Mouse (Mus musculus): ENCODE data around the gene Cntfr. TPM values are rescaled to one million over a fixed set of nuclear protein-coding genes. Genes with fewer than 3 reads are reported as not detected.

The Cntfr gene
- polyA plus RNA-seq (2012; rRNA removed), result 30.4 and 39.1 TPM in 2 replicates

GRCm38 (mm10) chr4:41696930-41697841 lies at the start of gene Cntfr:
Gene Cntfr, minus strand, starts transcription at chr4:41697089.

DNA sequence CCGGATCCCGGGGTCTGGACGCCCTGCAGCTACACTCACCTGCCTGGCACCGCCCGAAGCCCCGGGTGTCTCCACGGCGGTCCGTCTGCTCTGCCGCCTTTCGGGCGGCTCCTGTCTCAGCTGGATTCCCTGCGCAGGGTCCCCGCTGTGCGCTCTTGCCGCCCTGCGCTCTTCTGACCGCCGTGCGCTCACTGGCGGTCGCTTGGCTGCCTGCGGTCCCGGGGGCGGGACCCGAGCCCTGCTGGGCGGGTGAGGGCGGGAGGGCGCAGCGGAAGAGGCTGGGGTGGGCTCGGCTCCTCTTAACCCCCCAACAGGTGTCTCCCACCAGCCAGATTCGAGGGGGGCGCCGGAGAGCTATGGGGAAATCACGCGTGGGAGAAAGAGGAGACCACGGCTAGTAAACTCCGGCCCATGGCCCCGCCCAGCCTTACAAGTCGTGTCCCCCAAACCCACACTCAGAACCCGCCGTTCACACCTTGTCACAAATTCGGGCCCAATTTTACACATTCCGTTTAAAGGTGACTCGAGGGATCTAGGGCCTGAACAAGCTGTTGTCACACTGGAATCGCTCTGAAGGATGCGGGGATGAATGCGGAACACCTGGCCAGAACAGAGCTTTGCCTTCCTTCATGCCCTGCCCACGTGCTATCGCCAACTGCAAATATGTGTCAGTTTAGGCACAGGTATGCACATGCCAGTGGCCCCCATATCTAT lies 34.3 kb upstream of the Cntfr start, which contains the start of gene Arid3c:
Gene Arid3c, minus strand, starts transcription at position 91 of the 714 bp plus-strand sequence.

DNA sequence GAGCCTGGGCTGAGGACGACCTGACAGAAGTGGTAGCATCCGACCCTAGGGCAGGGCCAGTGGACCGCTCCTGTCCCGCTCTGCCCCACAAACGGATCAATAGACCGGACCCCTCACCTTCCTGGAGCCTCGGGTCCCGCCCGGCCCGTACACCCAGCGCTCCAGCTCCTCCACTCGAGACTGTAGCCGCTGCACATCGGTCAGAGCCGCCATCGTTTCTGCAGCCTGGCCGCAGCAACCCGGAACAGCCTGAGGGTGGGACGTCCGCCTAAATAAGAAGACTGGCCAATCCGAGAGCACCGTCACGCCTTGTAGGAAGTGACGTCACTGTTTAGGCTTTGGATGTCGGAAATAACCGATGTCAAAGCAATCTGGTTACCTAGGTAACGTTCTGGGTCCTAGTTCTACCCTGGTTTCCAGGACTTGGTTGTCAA lies 26.0 kb upstream of the Cntfr start, which contains the start of gene Dctn3:
Gene Dctn3, minus strand, starts transcription at position 253 of the 434 bp plus-strand sequence.

DNA sequence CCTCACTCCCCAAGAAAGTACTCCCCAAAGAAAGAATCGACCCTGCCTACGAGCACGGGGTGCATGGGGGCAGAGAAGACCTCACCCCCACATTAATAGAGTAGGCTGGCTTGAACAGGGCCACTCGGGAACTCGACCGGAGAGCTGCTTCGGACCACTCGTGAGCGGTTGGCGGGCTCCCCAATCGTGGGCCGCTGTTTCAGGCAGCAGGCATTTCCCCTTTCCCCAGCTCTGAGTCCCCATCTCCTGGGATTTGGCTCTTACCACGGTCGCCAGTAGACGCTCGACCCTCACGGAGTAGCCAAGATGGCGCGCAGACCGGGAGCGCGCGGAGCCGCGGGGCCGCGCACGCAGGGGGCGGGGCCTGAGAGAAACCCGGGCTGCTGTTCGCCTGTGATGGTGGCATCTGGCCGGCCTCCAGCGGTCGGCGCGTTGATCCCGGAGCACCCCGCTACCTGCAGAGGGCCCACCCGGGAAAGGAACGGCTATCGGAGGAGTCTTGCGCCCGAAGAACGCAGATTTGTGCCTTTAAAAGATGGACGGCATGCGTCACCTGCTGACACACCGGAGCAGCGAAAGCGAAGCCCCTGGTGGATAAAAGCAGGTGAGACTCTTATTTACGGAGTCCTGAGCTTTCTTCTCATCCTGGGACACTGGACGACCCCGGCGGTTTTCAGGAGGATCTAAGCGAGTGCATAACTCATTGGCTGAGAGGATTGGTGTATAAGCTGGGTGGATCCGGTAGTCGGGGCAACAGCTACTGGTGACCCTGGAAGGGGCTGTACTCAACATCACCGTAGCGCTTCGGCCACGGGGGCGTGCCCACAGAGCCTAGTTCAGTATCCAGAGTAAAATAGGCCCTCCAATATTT lies 16.5 kb upstream of the Cntfr start, which contains the start of gene Rpp25l:
Gene Rpp25l, minus strand, starts transcription at position 338 of the 871 bp plus-strand sequence.

GRCm38 (mm10) chr4:41699783-41700182 lies 2.9 kb upstream of the Cntfr start, which contains the start of gene Il11ra1:
Gene Il11ra1, plus strand, starts transcription at chr4:41699989.

DNA sequence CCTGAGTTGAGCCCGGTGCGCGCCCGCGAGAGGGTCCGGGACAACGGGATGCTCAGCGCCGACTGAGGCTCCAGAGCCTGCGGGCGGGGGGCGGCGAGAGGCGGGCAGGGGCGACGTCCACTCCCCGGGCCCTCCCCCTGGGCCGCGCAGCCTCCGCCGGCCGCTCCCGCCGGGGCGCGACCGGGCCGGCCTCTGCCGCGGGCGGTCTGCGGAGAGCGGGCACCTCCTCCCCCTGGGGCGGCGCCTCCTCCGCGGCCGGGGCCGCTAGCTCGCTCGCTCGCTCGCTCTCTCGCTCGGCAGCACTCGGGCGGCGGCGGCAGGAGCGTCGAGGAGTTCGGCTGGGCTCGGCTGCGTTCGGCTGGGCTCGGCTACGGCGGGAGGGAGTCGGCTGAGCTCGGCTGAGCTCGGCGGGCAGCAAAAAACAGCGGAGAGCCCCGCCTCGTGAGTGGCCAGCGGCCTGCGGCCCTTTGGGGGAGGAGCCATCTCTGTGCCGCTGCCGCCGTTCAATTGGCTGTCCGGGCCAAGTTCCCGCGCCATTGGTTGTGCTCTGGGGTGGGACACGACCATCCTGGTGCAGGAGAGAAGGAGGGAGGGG lies 56.9 kb downstream of the Cntfr start, which contains the start of gene Enho:
Gene Enho, minus strand, starts transcription at position 412 of the 595 bp plus-strand sequence.

Other genes starting within 250 kb of the Cntfr start
- gene Kif24, start 232.2 kb downstream of the Cntfr start, polyA plus RNA-seq (2012; rRNA removed), result 2.0 and 2.1 TPM in 2 replicates
- gene Nudt2, start 231.9 kb downstream of the Cntfr start, polyA plus RNA-seq (2012; rRNA removed), result 77.3 and 78.1 TPM in 2 replicates
- gene AI464131, start 194.0 kb downstream of the Cntfr start, polyA plus RNA-seq (2012; rRNA removed), result 7.1 and 8.6 TPM in 2 replicates
- 12.6 and 14.2 TPM in 2 replicates for gene 1110017D15Rik, start 179.8 kb downstream of the Cntfr start, polyA plus RNA-seq (2012; rRNA removed)
- 91.5 and 99.1 TPM in 2 replicates for gene Fam219a, start 127.6 kb downstream of the Cntfr start, polyA plus RNA-seq (2012; rRNA removed)
- gene Dnaic1, start 127.3 kb downstream of the Cntfr start, polyA plus RNA-seq (2012; rRNA removed), result 2.5 and 2.7 TPM in 2 replicates
- 115 TPM in 2 replicates for gene Enho, start 56.8 kb downstream of the Cntfr start, polyA plus RNA-seq (2012; rRNA removed)
- gene Il11ra1, start 2.9 kb upstream of the Cntfr start, polyA plus RNA-seq (2012; rRNA removed), result 19.9 and 28.3 TPM in 2 replicates
- 47.3 and 47.7 TPM in 2 replicates for gene Rpp25l, start 16.4 kb upstream of the Cntfr start, polyA plus RNA-seq (2012; rRNA removed)
- 219 and 222 TPM in 2 replicates for gene Dctn3, start 26.1 kb upstream of the Cntfr start, polyA plus RNA-seq (2012; rRNA removed)
- 0.38 and 0.43 TPM in 2 replicates for gene Arid3c, start 34.1 kb upstream of the Cntfr start, polyA plus RNA-seq (2012; rRNA removed)
- gene Galt, start 58.1 kb upstream of the Cntfr start, polyA plus RNA-seq (2012; rRNA removed), result 101 and 103 TPM in 2 replicates
- 61.7 and 67.8 TPM in 2 replicates for gene Sigmar1, start 59.1 kb upstream of the Cntfr start, polyA plus RNA-seq (2012; rRNA removed)
- gene Ccl27a, start 77.2 kb upstream of the Cntfr start, polyA plus RNA-seq (2012; rRNA removed), result 442 and 448 TPM in 2 replicates
- gene Gm21541, start 206.5 kb upstream of the Cntfr start, polyA plus RNA-seq (2012; rRNA removed), result not detected in 2 replicates
- gene Gm20878, start 244.5 kb upstream of the Cntfr start, polyA plus RNA-seq (2012; rRNA removed), result 16.4 and 17.5 TPM in 2 replicates

Data from central nervous system, embryonic 18 days (tissue).